Mouse (Mus musculus): ENCODE data around the gene Mutyh.

DNA sequence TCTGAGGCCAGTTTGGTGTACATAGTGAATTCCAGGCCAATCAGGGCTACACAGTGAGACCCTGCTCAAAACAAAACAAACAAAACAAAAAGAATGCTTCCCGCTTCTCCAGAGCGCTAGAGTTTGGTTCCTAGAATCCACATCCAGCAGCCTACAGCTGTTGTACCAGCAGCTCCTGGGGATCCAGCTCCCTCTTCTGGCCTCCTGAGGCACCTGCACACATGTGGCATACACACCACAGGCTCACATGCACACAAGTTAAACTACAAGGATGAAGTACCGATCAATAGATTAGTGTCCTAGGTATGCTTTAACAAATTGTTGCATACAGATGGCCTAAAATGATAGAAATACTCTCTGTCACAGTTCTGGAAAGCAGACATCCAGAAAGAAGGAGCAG is 36.8 kb downstream of the Mutyh start:
- TF ChIP-seq POLR2A (IDR thresholded peaks at IDR 0.05; ENCODE audit: low read depth, low read length) (no peak), CTCF (IDR thresholded peaks at IDR 0.05; ENCODE audit: extremely low read depth, insufficient read depth, insufficient read length, insufficient replicate concordance) (no peak)

Data from spleen, adult 2 months (tissue).